Mouse (Mus musculus): ENCODE data around the gene Frat2. TPM values are rescaled to one million over a fixed set of nuclear protein-coding genes. Genes with fewer than 3 reads are reported as not detected.
"Not testable (repeated sequence)": the region's sequence is repeated elsewhere in the genome, so short reads cannot be mapped to it uniquely, and the experiment has no call there.

The Frat2 gene
- polyA plus RNA-seq, 1 experiment from 2014 or later: 6.4 TPM

- no peaks in the 10 kb centered on the region for H3K9me3 ChIP-seq (ENCODE audit: control insufficient read depth, low read length)
- H3K4me3 ChIP-seq (ENCODE audit: low read depth, low read length): no peak overlapping the region
- 90% methylated on average over 2 of the region's 2 CpGs for WGBS
- H3K36me3 ChIP-seq (ENCODE audit: control insufficient read depth, insufficient read depth, low read length): peaks cover 81% of the 10 kb centered on the region
- no peak overlapping the region for H3K27ac ChIP-seq (ENCODE audit: low read depth)
- no peaks in the 10 kb centered on the region for H3K27me3 ChIP-seq (replicated peaks; ENCODE audit: control insufficient read depth, insufficient read depth, low read length)
- ATAC-seq (replicated peaks; ENCODE audit: low FRiP score, low TSS enrichment, low read depth) (no peak), DNase-seq (ENCODE audit: low spot score) (no peak)
- H3K4me2 ChIP-seq (ENCODE audit: low read length): no peak overlapping the region
- no peaks in the 10 kb centered on the region for H3K4me1 ChIP-seq (replicated peaks; ENCODE audit: control insufficient read depth, insufficient read depth, low read length)
- H3K9ac ChIP-seq (ENCODE audit: low read length): no peak overlapping the region
Observed at GRCm38 (mm10) chr19:41872285-41872684, 24.4 kb upstream of the Frat2 start.

GRCm38 (mm10) chr19:41869946-41870345 is 22.0 kb upstream of the Frat2 start:
- not testable (repeated sequence) for H3K4me3 ChIP-seq (ENCODE audit: low read depth, low read length); H3K4me2 ChIP-seq (ENCODE audit: low read length); H3K27me3 ChIP-seq (replicated peaks; ENCODE audit: control insufficient read depth, insufficient read depth, low read length); H3K4me1 ChIP-seq (replicated peaks; ENCODE audit: control insufficient read depth, insufficient read depth, low read length); H3K9ac ChIP-seq (ENCODE audit: low read length); H3K27ac ChIP-seq (ENCODE audit: low read depth); ATAC-seq (replicated peaks; ENCODE audit: low FRiP score, low TSS enrichment, low read depth); DNase-seq (ENCODE audit: low spot score); H3K9me3 ChIP-seq (ENCODE audit: control insufficient read depth, low read length)
- 79% methylated on average over 5 of the region's 5 CpGs for WGBS
- H3K36me3 ChIP-seq (ENCODE audit: control insufficient read depth, insufficient read depth, low read length): peaks cover 80% of the 10 kb centered on the region

GRCm38 (mm10) chr19:41869296-41869695 is 21.4 kb upstream of the Frat2 start:
- Histone ChIP-seq H3K9me3 (ENCODE audit: control insufficient read depth, low read length) (no peaks in the 10 kb centered on the region), H3K4me3 (ENCODE audit: low read depth, low read length) (no peak overlapping the region), H3K36me3 (ENCODE audit: control insufficient read depth, insufficient read depth, low read length) (peaks cover 76% of the 10 kb centered on the region), H3K27me3 (replicated peaks; ENCODE audit: control insufficient read depth, insufficient read depth, low read length) (no peaks in the 10 kb centered on the region), H3K9ac (ENCODE audit: low read length) (no peak overlapping the region), H3K27ac (ENCODE audit: low read depth) (no peak overlapping the region), H3K4me1 (replicated peaks; ENCODE audit: control insufficient read depth, insufficient read depth, low read length) (no peaks in the 10 kb centered on the region), H3K4me2 (ENCODE audit: low read length) (no peak overlapping the region)
- DNase-seq (ENCODE audit: low spot score) (no peak), ATAC-seq (replicated peaks; ENCODE audit: low FRiP score, low TSS enrichment, low read depth) (no peak)
- WGBS: 92% methylated on average over 5 of the region's 5 CpGs

- Histone ChIP-seq H3K27me3 (replicated peaks; ENCODE audit: control insufficient read depth, insufficient read depth, low read length) (no peaks in the 10 kb centered on the region), H3K4me3 (ENCODE audit: low read depth, low read length) (no peak overlapping the region), H3K36me3 (ENCODE audit: control insufficient read depth, insufficient read depth, low read length) (peaks cover 76% of the 10 kb centered on the region), H3K4me2 (ENCODE audit: low read length) (no peak overlapping the region), H3K9ac (ENCODE audit: low read length) (no peak overlapping the region), H3K4me1 (replicated peaks; ENCODE audit: control insufficient read depth, insufficient read depth, low read length) (no peaks in the 10 kb centered on the region), H3K27ac (ENCODE audit: low read depth) (no peak overlapping the region), H3K9me3 (ENCODE audit: control insufficient read depth, low read length) (no peaks in the 10 kb centered on the region)
- ATAC-seq (replicated peaks; ENCODE audit: low FRiP score, low TSS enrichment, low read depth): no peak
- DNase-seq (ENCODE audit: low spot score): no peak
- WGBS: 88% methylated on average over 8 of the region's 8 CpGs
Observed at GRCm38 (mm10) chr19:41866707-41867106, 18.8 kb upstream of the Frat2 start.

- Histone ChIP-seq H3K4me1 (replicated peaks; ENCODE audit: control insufficient read depth, insufficient read depth, low read length) (no peaks in the 10 kb centered on the region), H3K4me3 (ENCODE audit: low read depth, low read length) (no peak overlapping the region), H3K9me3 (ENCODE audit: control insufficient read depth, low read length) (no peaks in the 10 kb centered on the region), H3K27ac (ENCODE audit: low read depth) (peak overlapping the region; percentile 60; the same call in 1 of the 2 replicates), H3K4me2 (ENCODE audit: low read length) (no peak overlapping the region), H3K27me3 (replicated peaks; ENCODE audit: control insufficient read depth, insufficient read depth, low read length) (no peaks in the 10 kb centered on the region), H3K36me3 (ENCODE audit: control insufficient read depth, insufficient read depth, low read length) (peaks cover 13% of the 10 kb centered on the region), H3K9ac (ENCODE audit: low read length) (no peak overlapping the region)
- ATAC-seq (replicated peaks; ENCODE audit: low FRiP score, low TSS enrichment, low read depth) (no peak), DNase-seq (ENCODE audit: low spot score) (no peak)
- 67% methylated on average over 3 of the region's 3 CpGs for WGBS
Observed at GRCm38 (mm10) chr19:41857816-41858310, 9.9 kb upstream of the Frat2 start.

- 66% methylated on average over 5 of the region's 5 CpGs for WGBS
- Histone ChIP-seq H3K4me1 (replicated peaks; ENCODE audit: control insufficient read depth, insufficient read depth, low read length) (no peaks in the 10 kb centered on the region), H3K4me3 (ENCODE audit: low read depth, low read length) (no peak overlapping the region), H3K9ac (ENCODE audit: low read length) (no peak overlapping the region), H3K36me3 (ENCODE audit: control insufficient read depth, insufficient read depth, low read length) (peaks cover 7% of the 10 kb centered on the region), H3K9me3 (ENCODE audit: control insufficient read depth, low read length) (no peaks in the 10 kb centered on the region), H3K4me2 (ENCODE audit: low read length) (no peak overlapping the region; the same call in 1 of the 2 replicates), H3K27me3 (replicated peaks; ENCODE audit: control insufficient read depth, insufficient read depth, low read length) (no peaks in the 10 kb centered on the region), H3K27ac (ENCODE audit: low read depth) (peak overlapping the region; percentile 60)
- DNase-seq (ENCODE audit: low spot score) (peak; percentile 67), ATAC-seq (replicated peaks; ENCODE audit: low FRiP score, low TSS enrichment, low read depth) (peak; percentile 77)
Observed at GRCm38 (mm10) chr19:41857086-41857762, 9.3 kb upstream of the Frat2 start.

- DNase-seq (ENCODE audit: low spot score): no peak
- H3K4me2 ChIP-seq (ENCODE audit: low read length): no peak overlapping the region
- ATAC-seq (replicated peaks; ENCODE audit: low FRiP score, low TSS enrichment, low read depth): no peak
- no peak overlapping the region for H3K27ac ChIP-seq (ENCODE audit: low read depth)
- H3K4me1 ChIP-seq (replicated peaks; ENCODE audit: control insufficient read depth, insufficient read depth, low read length): no peaks in the 10 kb centered on the region
- H3K36me3 ChIP-seq (ENCODE audit: control insufficient read depth, insufficient read depth, low read length): no peaks in the 10 kb centered on the region
- no peak overlapping the region for H3K9ac ChIP-seq (ENCODE audit: low read length)
- H3K4me3 ChIP-seq (ENCODE audit: low read depth, low read length): no peak overlapping the region
- no peaks in the 10 kb centered on the region for H3K27me3 ChIP-seq (replicated peaks; ENCODE audit: control insufficient read depth, insufficient read depth, low read length)
- 87% methylated on average over 4 of the region's 4 CpGs for WGBS
- no peaks in the 10 kb centered on the region for H3K9me3 ChIP-seq (ENCODE audit: control insufficient read depth, low read length)
Observed at GRCm38 (mm10) chr19:41852423-41852822, 4.5 kb upstream of the Frat2 start.

- Histone ChIP-seq H3K9me3 (ENCODE audit: control insufficient read depth, low read length) (no peaks in the 10 kb centered on the region), H3K4me3 (ENCODE audit: low read depth, low read length) (no peak overlapping the region), H3K9ac (ENCODE audit: low read length) (no peak overlapping the region), H3K27me3 (replicated peaks; ENCODE audit: control insufficient read depth, insufficient read depth, low read length) (no peaks in the 10 kb centered on the region), H3K27ac (ENCODE audit: low read depth) (no peak overlapping the region), H3K4me2 (ENCODE audit: low read length) (no peak overlapping the region), H3K4me1 (replicated peaks; ENCODE audit: control insufficient read depth, insufficient read depth, low read length) (peaks cover 8% of the 10 kb centered on the region), H3K36me3 (ENCODE audit: control insufficient read depth, insufficient read depth, low read length) (no peaks in the 10 kb centered on the region)
- no peak for ATAC-seq (replicated peaks; ENCODE audit: low FRiP score, low TSS enrichment, low read depth)
- 41% methylated on average over 14 of the region's 14 CpGs for WGBS
- DNase-seq (ENCODE audit: low spot score): no peak
Observed at GRCm38 (mm10) chr19:41850719-41851543, 3.0 kb upstream of the Frat2 start.

Data from intestine, embryonic 14.5 days (tissue).